Mouse (Mus musculus): ENCODE measurements around the gene Crtap. TPM values are rescaled to one million over a fixed set of nuclear protein-coding genes. Genes with fewer than 3 reads are reported as not detected.

Gene Crtap
- polyA plus RNA-seq, 1 experiment from 2014 or later: 19.5 TPM

- ATAC-seq: peak; percentile 43; the same call in 1 of the 2 replicates
- H3K4me2 ChIP-seq: no peak overlapping the region
- H3K27me3 ChIP-seq: no peaks in the 10 kb centered on the region
- H3K9ac ChIP-seq: no peak overlapping the region
- no peak overlapping the region for H3K27ac ChIP-seq
- 24% methylated on average over 11 of the region's 11 CpGs for WGBS
- no peak overlapping the region for H3K4me3 ChIP-seq
- peaks cover 5% of the 10 kb centered on the region; the same call in 1 of the 2 replicates for H3K36me3 ChIP-seq (ENCODE audit: poor library complexity, severe bottlenecking)
- H3K9me3 ChIP-seq (replicated peaks): peaks cover 8% of the 10 kb centered on the region
- H3K4me1 ChIP-seq: no peaks in the 10 kb centered on the region
Observed at GRCm38 (mm10) chr9:114415701-114416100, 25.2 kb upstream of the Crtap start.

GRCm38 (mm10) chr9:114413866-114414265 lies 23.4 kb upstream of the Crtap start:
- Histone ChIP-seq H3K4me1 (no peaks in the 10 kb centered on the region), H3K4me3 (no peak overlapping the region), H3K27ac (no peak overlapping the region), H3K9me3 (replicated peaks) (peaks cover 8% of the 10 kb centered on the region), H3K4me2 (no peak overlapping the region), H3K36me3 (ENCODE audit: poor library complexity, severe bottlenecking) (peaks cover 15% of the 10 kb centered on the region), H3K9ac (no peak overlapping the region), H3K27me3 (no peaks in the 10 kb centered on the region)
- 93% methylated on average over 12 of the region's 12 CpGs for WGBS
- no peak for ATAC-seq

- no peak for ATAC-seq
- Histone ChIP-seq H3K9me3 (replicated peaks) (peaks cover 8% of the 10 kb centered on the region), H3K27me3 (no peaks in the 10 kb centered on the region), H3K27ac (no peak overlapping the region), H3K4me1 (no peaks in the 10 kb centered on the region), H3K9ac (no peak overlapping the region), H3K4me2 (no peak overlapping the region), H3K4me3 (no peak overlapping the region), H3K36me3 (ENCODE audit: poor library complexity, severe bottlenecking) (peaks cover 28% of the 10 kb centered on the region)
- WGBS: 96% methylated on average over 9 of the region's 9 CpGs
Observed at GRCm38 (mm10) chr9:114412406-114412805, 21.9 kb upstream of the Crtap start.

GRCm38 (mm10) chr9:114411295-114411694 lies 20.8 kb upstream of the Crtap start:
- 84% methylated on average over 5 of the region's 5 CpGs for WGBS
- no peak overlapping the region for H3K9ac ChIP-seq
- no peak overlapping the region for H3K27ac ChIP-seq
- no peak overlapping the region for H3K4me2 ChIP-seq
- H3K27me3 ChIP-seq: no peaks in the 10 kb centered on the region
- no peak for ATAC-seq
- H3K4me3 ChIP-seq: no peak overlapping the region
- H3K4me1 ChIP-seq: no peaks in the 10 kb centered on the region
- H3K9me3 ChIP-seq (replicated peaks): peaks cover 8% of the 10 kb centered on the region
- H3K36me3 ChIP-seq (ENCODE audit: poor library complexity, severe bottlenecking): peaks cover 37% of the 10 kb centered on the region

- Histone ChIP-seq H3K4me2 (no peak overlapping the region), H3K9ac (no peak overlapping the region), H3K36me3 (ENCODE audit: poor library complexity, severe bottlenecking) (peaks cover 47% of the 10 kb centered on the region), H3K27ac (no peak overlapping the region), H3K27me3 (no peaks in the 10 kb centered on the region), H3K4me1 (no peaks in the 10 kb centered on the region), H3K4me3 (no peak overlapping the region), H3K9me3 (replicated peaks) (peaks cover 8% of the 10 kb centered on the region)
- ATAC-seq: no peak
- 96% methylated on average over 11 of the region's 11 CpGs for WGBS
Observed at GRCm38 (mm10) chr9:114410313-114410862, 19.9 kb upstream of the Crtap start.

GRCm38 (mm10) chr9:114407676-114408075 lies 17.2 kb upstream of the Crtap start:
- Histone ChIP-seq H3K4me2 (no peak overlapping the region), H3K36me3 (ENCODE audit: poor library complexity, severe bottlenecking) (peaks cover 57% of the 10 kb centered on the region)
- ATAC-seq: no peak

GRCm38 (mm10) chr9:114401685-114402080 lies 11.2 kb upstream of the Crtap start:
- no peak for ATAC-seq
- peak overlapping the region; percentile 69 for H3K4me2 ChIP-seq
- H3K36me3 ChIP-seq (ENCODE audit: poor library complexity, severe bottlenecking): peaks cover 24% of the 10 kb centered on the region
- no peaks in the 10 kb centered on the region for H3K9me3 ChIP-seq (replicated peaks)
- H3K9ac ChIP-seq: peak overlapping the region; percentile 86
- H3K27me3 ChIP-seq: no peaks in the 10 kb centered on the region
- peak overlapping the region; percentile 78 for H3K27ac ChIP-seq
- WGBS: 7% methylated on average over 16 of the region's 16 CpGs
- peak overlapping the region; percentile 78 for H3K4me3 ChIP-seq
- H3K4me1 ChIP-seq: peaks cover 11% of the 10 kb centered on the region

More at GRCm38 (mm10) chr9:114407676-114408075, 17.2 kb upstream of the Crtap start:
- Histone ChIP-seq H3K4me3 (no peak overlapping the region), H3K9ac (no peak overlapping the region), H3K9me3 (replicated peaks) (peaks cover 8% of the 10 kb centered on the region), H3K27ac (no peak overlapping the region), H3K4me1 (no peaks in the 10 kb centered on the region), H3K27me3 (no peaks in the 10 kb centered on the region)
- WGBS: 88% methylated on average over 2 of the region's 2 CpGs

- under 1% methylated on average over 73 of the region's 73 CpGs for WGBS
Observed at GRCm38 (mm10) chr9:114400949-114401684, 10.6 kb upstream of the Crtap start, which contains the start of the genes Glb1 and Tmppe. Glb1 (plus strand) TSS chr9:114401076. Tmppe (plus strand) TSS chr9:114401105.

GRCm38 (mm10) chr9:114400588-114400948 lies 10.1 kb upstream of the Crtap start:
- H3K27ac ChIP-seq: peak overlapping the region; percentile 78
- H3K9me3 ChIP-seq (replicated peaks): no peaks in the 10 kb centered on the region
- ATAC-seq: no peak
- H3K4me1 ChIP-seq: peaks cover 11% of the 10 kb centered on the region
- 21% methylated on average over 5 of the region's 5 CpGs for WGBS
- H3K4me3 ChIP-seq: peak overlapping the region; percentile 78
- no peaks in the 10 kb centered on the region for H3K27me3 ChIP-seq
- peak overlapping the region; percentile 86 for H3K9ac ChIP-seq
- peaks cover 13% of the 10 kb centered on the region for H3K36me3 ChIP-seq (ENCODE audit: poor library complexity, severe bottlenecking)
- peak overlapping the region; percentile 69 for H3K4me2 ChIP-seq

More at GRCm38 (mm10) chr9:114400949-114401684, 10.6 kb upstream of the Crtap start, which contains the start of the genes Glb1 and Tmppe:
- Histone ChIP-seq H3K9ac (peak within 1 kb of the TSS; percentile 86), H3K36me3 (ENCODE audit: poor library complexity, severe bottlenecking) (peaks cover 18% of the 10 kb centered on the region), H3K27me3 (no peaks in the 10 kb centered on the region), H3K4me1 (peaks cover 11% of the 10 kb centered on the region), H3K4me3 (peak within 1 kb of the TSS; percentile 78), H3K27ac (peak within 1 kb of the TSS; percentile 78), H3K9me3 (replicated peaks) (no peaks in the 10 kb centered on the region), H3K4me2 (peak within 1 kb of the TSS; percentile 69)
- peak; percentile 98 for ATAC-seq

- WGBS: 92% methylated on average over 12 of the region's 12 CpGs
- no peak for ATAC-seq
- Histone ChIP-seq H3K27me3 (no peaks in the 10 kb centered on the region), H3K9ac (no peak overlapping the region), H3K9me3 (replicated peaks) (no peaks in the 10 kb centered on the region), H3K36me3 (ENCODE audit: poor library complexity, severe bottlenecking) (peaks cover 4% of the 10 kb centered on the region), H3K4me2 (no peak overlapping the region), H3K4me1 (peaks cover 11% of the 10 kb centered on the region), H3K4me3 (no peak overlapping the region), H3K27ac (no peak overlapping the region)
Observed at GRCm38 (mm10) chr9:114399680-114400079, 9.2 kb upstream of the Crtap start.

- H3K4me2 ChIP-seq: no peak overlapping the region
- H3K4me1 ChIP-seq: no peaks in the 10 kb centered on the region
- no peak overlapping the region for H3K4me3 ChIP-seq
- H3K36me3 ChIP-seq (ENCODE audit: poor library complexity, severe bottlenecking): no peaks in the 10 kb centered on the region
- no peak for ATAC-seq
- 89% methylated on average over 4 of the region's 4 CpGs for WGBS
- H3K27ac ChIP-seq: no peak overlapping the region
- H3K9me3 ChIP-seq (replicated peaks): no peaks in the 10 kb centered on the region
- no peak overlapping the region for H3K9ac ChIP-seq
- H3K27me3 ChIP-seq: no peaks in the 10 kb centered on the region
Observed at GRCm38 (mm10) chr9:114395258-114395657, 4.8 kb upstream of the Crtap start.

- no peak overlapping the region for H3K4me3 ChIP-seq
- no peak overlapping the region for H3K4me2 ChIP-seq
- H3K4me1 ChIP-seq: no peaks in the 10 kb centered on the region
- no peaks in the 10 kb centered on the region for H3K27me3 ChIP-seq
- H3K9me3 ChIP-seq (replicated peaks): no peaks in the 10 kb centered on the region; the same call in 1 of the 2 replicates
- no peak overlapping the region for H3K9ac ChIP-seq
- ATAC-seq: no peak
- WGBS: 92% methylated on average over 8 of the region's 8 CpGs
- H3K27ac ChIP-seq: no peak overlapping the region
- H3K36me3 ChIP-seq (ENCODE audit: poor library complexity, severe bottlenecking): no peaks in the 10 kb centered on the region
Observed at GRCm38 (mm10) chr9:114394677-114395076, 4.2 kb upstream of the Crtap start.

Measured in forebrain, embryonic 13.5 days (tissue).